Mouse (Mus musculus): ENCODE measurements at regions not wholly inside any gene's neighbourhood (a gene's known extent, or its start where the extent isn't known, plus 50 kb on each side); places are given as distances from the start of the nearest gene placed in this dataset.

DNA sequence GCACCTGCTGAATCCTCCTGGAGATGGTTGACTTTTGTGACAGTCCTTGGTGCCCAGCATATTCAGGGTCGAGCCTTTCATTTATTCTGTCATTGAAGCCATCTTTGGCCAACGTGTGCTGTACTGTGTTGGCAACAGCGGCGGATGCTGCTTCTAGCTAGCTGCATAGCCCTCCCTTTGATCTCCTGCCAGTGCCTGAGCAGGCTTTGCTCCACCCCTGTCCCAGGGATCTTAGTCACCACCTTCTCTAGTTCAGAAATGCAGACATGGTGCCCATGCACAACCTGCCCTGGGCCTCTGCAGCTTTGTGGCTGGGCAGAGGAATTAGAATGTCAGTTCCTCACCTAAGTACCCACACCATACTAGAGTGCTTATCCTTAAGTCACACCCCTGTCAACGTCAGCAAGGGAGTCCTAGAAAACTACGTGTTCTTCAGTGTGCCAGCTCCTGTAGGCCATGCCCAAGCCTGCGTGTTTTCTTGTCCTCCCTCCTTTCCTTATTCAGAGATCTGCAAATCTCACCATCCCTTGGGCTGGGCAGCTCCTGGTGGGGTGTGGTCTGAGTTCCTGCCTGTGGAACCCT, 151.9 kb downstream of the Zfp706 start:
- ATAC-seq = peak; percentile 80

DNA sequence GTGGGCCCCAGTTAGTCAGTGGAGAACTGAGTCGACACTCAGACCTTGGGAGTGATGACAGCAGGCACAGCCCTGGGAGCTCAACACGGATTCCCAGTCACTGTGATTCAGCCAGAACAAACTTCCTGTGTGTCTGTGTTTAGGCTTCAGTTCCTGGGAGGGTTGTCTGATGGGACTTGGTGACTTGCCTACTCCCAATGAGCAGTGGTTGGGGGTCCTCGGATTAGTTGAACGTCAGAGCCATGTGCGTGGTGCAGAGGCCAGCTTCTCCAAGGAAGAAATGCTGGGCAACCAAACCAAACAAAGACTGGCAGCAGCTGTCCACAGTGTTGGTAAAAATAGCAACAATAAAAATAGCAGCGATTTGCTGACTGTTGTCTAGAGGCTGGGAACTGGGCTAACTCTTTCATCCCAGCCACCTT, 152.7 kb downstream of the Zfp706 start:
- no peak for ATAC-seq

DNA sequence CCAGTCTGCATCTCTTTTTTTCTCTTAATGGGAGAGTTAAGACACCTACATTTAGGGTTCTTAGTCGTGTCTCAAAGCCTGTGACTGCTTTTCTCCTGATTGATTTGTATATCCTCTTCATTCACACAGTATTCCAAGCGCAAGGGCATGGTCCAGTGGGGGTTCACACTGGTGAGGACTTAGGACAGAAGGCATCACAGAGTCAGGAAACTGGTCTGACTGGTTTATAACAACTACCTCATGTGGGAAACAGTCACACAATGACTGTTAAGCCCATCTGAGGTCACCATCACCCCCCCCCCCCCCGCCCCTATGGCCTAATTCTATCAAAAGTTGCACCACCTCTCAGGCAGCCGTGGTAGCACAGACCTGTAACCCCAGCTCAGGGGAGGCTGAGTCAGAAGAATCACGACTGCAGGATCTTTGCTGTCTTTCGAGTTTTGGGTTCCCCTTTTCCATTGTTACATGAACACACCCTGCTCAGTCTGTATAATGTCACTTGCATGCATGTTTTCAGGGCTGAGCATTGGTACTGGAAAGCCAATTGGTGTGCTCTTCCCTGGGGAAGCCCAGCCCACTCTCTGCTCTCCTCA, 155.2 kb downstream of the Zfp706 start:
- no peak for ATAC-seq

DNA sequence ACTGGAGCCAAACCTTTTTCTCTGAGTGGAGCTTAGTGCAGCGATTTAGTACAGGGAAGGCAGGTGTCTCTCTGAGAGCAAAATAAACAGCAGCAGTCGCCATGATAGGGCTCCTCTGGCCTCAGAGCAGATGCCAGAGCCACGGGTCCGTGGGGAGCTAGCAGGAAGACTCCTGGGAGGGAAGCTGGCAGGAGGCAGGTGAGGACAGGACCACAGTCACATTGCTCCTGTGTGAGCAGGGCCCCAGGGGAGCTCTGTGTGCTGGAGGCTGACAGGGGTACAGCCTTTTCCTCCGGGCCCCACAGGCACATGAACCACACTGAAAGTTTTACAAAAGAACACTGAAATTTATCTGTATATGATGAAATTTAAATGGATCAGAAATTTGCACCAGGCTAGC, 159.3 kb downstream of the Zfp706 start:
- ATAC-seq = no peak

DNA sequence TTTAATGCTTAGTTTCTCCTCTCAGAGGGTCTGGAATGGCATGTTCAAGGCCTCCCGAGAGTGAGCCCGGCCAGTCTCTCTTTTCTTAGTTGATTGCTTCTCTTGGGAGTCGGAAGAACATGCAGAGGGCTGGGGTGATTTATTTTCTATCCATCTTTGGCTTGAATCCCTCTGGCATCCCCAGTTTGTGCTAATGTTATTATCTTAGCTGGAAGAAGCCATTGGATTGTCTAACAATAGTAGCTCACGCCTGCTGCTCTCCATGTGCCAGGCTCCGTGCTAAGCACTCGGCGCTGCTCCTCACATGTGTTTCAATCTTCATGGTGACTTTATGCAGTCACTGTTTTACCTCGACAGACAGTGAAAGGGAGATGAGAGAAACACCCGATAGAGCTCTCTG, 160.8 kb downstream of the Zfp706 start:
- ATAC-seq = no peak

Measured in activated CD4-positive, CD25-positive, alpha-beta regulatory T cell, adult 4 months (primary cell).